Mouse (Mus musculus): ENCODE measurements at regions not wholly inside any gene's neighbourhood (a gene's known extent, or its start where the extent isn't known, plus 50 kb on each side); places are given as distances from the start of the nearest gene placed in this dataset.

GRCm38 (mm10) chr5:101297511-101298102, 367.2 kb downstream of the Nkx6-1 start:
- no peak overlapping the region for H3K4me3 ChIP-seq (ENCODE audit: insufficient read depth, low read depth, low read length)
- no peak overlapping the region for H3K27ac ChIP-seq (ENCODE audit: insufficient read depth, low read depth, low read length)
- H3K27me3 ChIP-seq (replicated peaks; ENCODE audit: control insufficient read depth, insufficient read depth, low read length): no peaks in the 10 kb centered on the region
- 58% methylated on average over 5 of the region's 5 CpGs for WGBS
- H3K4me1 ChIP-seq (ENCODE audit: control insufficient read depth, insufficient read depth, low read length): no peaks in the 10 kb centered on the region
- no peak for TF ChIP-seq CTCF (conservative IDR thresholded peaks at IDR 0.05; ENCODE audit: insufficient read depth, insufficient read length, low read depth, low read length)
- TF ChIP-seq POLR2A (IDR thresholded peaks at IDR 0.05; ENCODE audit: low read depth, low read length): no peak
- no peak for DNase-seq
- no peaks in the 10 kb centered on the region for H3K36me3 ChIP-seq (ENCODE audit: control insufficient read depth, insufficient read depth, low read length)

- Histone ChIP-seq H3K27me3 (replicated peaks; ENCODE audit: control insufficient read depth, insufficient read depth, low read length) (no peaks in the 10 kb centered on the region), H3K36me3 (ENCODE audit: control insufficient read depth, insufficient read depth, low read length) (no peaks in the 10 kb centered on the region), H3K4me3 (ENCODE audit: insufficient read depth, low read depth, low read length) (no peak overlapping the region), H3K4me1 (ENCODE audit: control insufficient read depth, insufficient read depth, low read length) (no peaks in the 10 kb centered on the region), H3K27ac (ENCODE audit: insufficient read depth, low read depth, low read length) (no peak overlapping the region)
- TF ChIP-seq CTCF (conservative IDR thresholded peaks at IDR 0.05; ENCODE audit: insufficient read depth, insufficient read length, low read depth, low read length): no peak
- TF ChIP-seq POLR2A (IDR thresholded peaks at IDR 0.05; ENCODE audit: low read depth, low read length): no peak
- 60% methylated on average over 7 of the region's 7 CpGs for WGBS
- DNase-seq: no peak
Measured at GRCm38 (mm10) chr5:101295941-101296340, 368.9 kb downstream of the Nkx6-1 start.

- Histone ChIP-seq H3K36me3 (ENCODE audit: control insufficient read depth, insufficient read depth, low read length) (no peaks in the 10 kb centered on the region), H3K4me3 (ENCODE audit: insufficient read depth, low read depth, low read length) (no peak overlapping the region), H3K27me3 (replicated peaks; ENCODE audit: control insufficient read depth, insufficient read depth, low read length) (no peaks in the 10 kb centered on the region), H3K4me1 (ENCODE audit: control insufficient read depth, insufficient read depth, low read length) (no peaks in the 10 kb centered on the region), H3K27ac (ENCODE audit: insufficient read depth, low read depth, low read length) (no peak overlapping the region)
- TF ChIP-seq POLR2A (IDR thresholded peaks at IDR 0.05; ENCODE audit: low read depth, low read length) (no peak), CTCF (conservative IDR thresholded peaks at IDR 0.05; ENCODE audit: insufficient read depth, insufficient read length, low read depth, low read length) (no peak)
- 49% methylated on average over 3 of the region's 3 CpGs for WGBS
- DNase-seq: no peak
Measured at GRCm38 (mm10) chr5:101294031-101294430, 370.8 kb downstream of the Nkx6-1 start.

GRCm38 (mm10) chr5:101288358-101288757, 376.4 kb downstream of the Nkx6-1 start:
- Histone ChIP-seq H3K4me1 (ENCODE audit: control insufficient read depth, insufficient read depth, low read length) (no peaks in the 10 kb centered on the region), H3K27me3 (replicated peaks; ENCODE audit: control insufficient read depth, insufficient read depth, low read length) (no peaks in the 10 kb centered on the region), H3K27ac (ENCODE audit: insufficient read depth, low read depth, low read length) (no peak overlapping the region), H3K4me3 (ENCODE audit: insufficient read depth, low read depth, low read length) (no peak overlapping the region), H3K36me3 (ENCODE audit: control insufficient read depth, insufficient read depth, low read length) (no peaks in the 10 kb centered on the region)
- DNase-seq: peak; percentile 23
- 58% methylated on average over 6 of the region's 6 CpGs for WGBS
- TF ChIP-seq POLR2A (IDR thresholded peaks at IDR 0.05; ENCODE audit: low read depth, low read length): no peak
- peak; percentile 49; the same call in 1 of the 2 replicates for TF ChIP-seq CTCF (conservative IDR thresholded peaks at IDR 0.05; ENCODE audit: insufficient read depth, insufficient read length, low read depth, low read length)

GRCm38 (mm10) chr5:101285941-101286340, 378.9 kb downstream of the Nkx6-1 start:
- no peaks in the 10 kb centered on the region for H3K27me3 ChIP-seq (replicated peaks; ENCODE audit: control insufficient read depth, insufficient read depth, low read length)
- no peaks in the 10 kb centered on the region for H3K36me3 ChIP-seq (ENCODE audit: control insufficient read depth, insufficient read depth, low read length)
- no peak for DNase-seq
- 33% methylated on average over 7 of the region's 7 CpGs for WGBS
- no peak overlapping the region for H3K4me3 ChIP-seq (ENCODE audit: insufficient read depth, low read depth, low read length)
- H3K27ac ChIP-seq (ENCODE audit: insufficient read depth, low read depth, low read length): no peak overlapping the region
- H3K4me1 ChIP-seq (ENCODE audit: control insufficient read depth, insufficient read depth, low read length): no peaks in the 10 kb centered on the region
- TF ChIP-seq POLR2A (IDR thresholded peaks at IDR 0.05; ENCODE audit: low read depth, low read length) (no peak), CTCF (conservative IDR thresholded peaks at IDR 0.05; ENCODE audit: insufficient read depth, insufficient read length, low read depth, low read length) (no peak)

- Histone ChIP-seq H3K4me1 (ENCODE audit: control insufficient read depth, insufficient read depth, low read length) (no peaks in the 10 kb centered on the region), H3K27me3 (replicated peaks; ENCODE audit: control insufficient read depth, insufficient read depth, low read length) (no peaks in the 10 kb centered on the region), H3K27ac (ENCODE audit: insufficient read depth, low read depth, low read length) (no peak overlapping the region), H3K4me3 (ENCODE audit: insufficient read depth, low read depth, low read length) (no peak overlapping the region), H3K36me3 (ENCODE audit: control insufficient read depth, insufficient read depth, low read length) (no peaks in the 10 kb centered on the region)
- no peak for TF ChIP-seq POLR2A (IDR thresholded peaks at IDR 0.05; ENCODE audit: low read depth, low read length)
- no peak for TF ChIP-seq CTCF (conservative IDR thresholded peaks at IDR 0.05; ENCODE audit: insufficient read depth, insufficient read length, low read depth, low read length)
- DNase-seq: no peak
- 87% methylated on average over 3 of the region's 3 CpGs for WGBS
Measured at GRCm38 (mm10) chr5:101250474-101250873, 405.0 kb downstream of the Gpat3 start.

- no peak for DNase-seq
Measured at GRCm38 (mm10) chr5:101242651-101243050, 397.1 kb downstream of the Gpat3 start.

More at GRCm38 (mm10) chr5:101242651-101243050, 397.1 kb downstream of the Gpat3 start:
- no peaks in the 10 kb centered on the region for H3K36me3 ChIP-seq (ENCODE audit: control insufficient read depth, insufficient read depth, low read length)
- no peak overlapping the region for H3K4me3 ChIP-seq (ENCODE audit: insufficient read depth, low read depth, low read length)
- TF ChIP-seq CTCF (conservative IDR thresholded peaks at IDR 0.05; ENCODE audit: insufficient read depth, insufficient read length, low read depth, low read length): no peak
- no peak for TF ChIP-seq POLR2A (IDR thresholded peaks at IDR 0.05; ENCODE audit: low read depth, low read length)
- H3K27me3 ChIP-seq (replicated peaks; ENCODE audit: control insufficient read depth, insufficient read depth, low read length): no peaks in the 10 kb centered on the region
- WGBS: 45% methylated on average over 2 of the region's 2 CpGs
- H3K27ac ChIP-seq (ENCODE audit: insufficient read depth, low read depth, low read length): no peak overlapping the region
- no peaks in the 10 kb centered on the region for H3K4me1 ChIP-seq (ENCODE audit: control insufficient read depth, insufficient read depth, low read length)
